Mouse (Mus musculus): ENCODE results near the gene Fam222a. TPM values are rescaled to one million over a fixed set of nuclear protein-coding genes. Genes with fewer than 3 reads are reported as not detected.

Fam222a gene
- polyA plus RNA-seq, 1 experiment from 2014 or later = 2.7 TPM

GRCm38 (mm10) chr5:114605981-114606380 is 38.2 kb downstream of the Fam222a start:
- no peak for ATAC-seq (replicated peaks; ENCODE audit: insufficient number of reproducible peaks, low FRiP score, low TSS enrichment, low read depth)
- Histone ChIP-seq H3K4me3 (ENCODE audit: low read depth, low read length) (no peak overlapping the region), H3K27ac (replicated peaks; ENCODE audit: low read depth, low read length) (no peak overlapping the region), H3K36me3 (replicated peaks; ENCODE audit: control insufficient read depth, insufficient read depth, low read depth, low read length) (no peaks in the 10 kb centered on the region), H3K9me3 (replicated peaks; ENCODE audit: control insufficient read depth, low read length) (no peaks in the 10 kb centered on the region), H3K4me1 (ENCODE audit: control insufficient read depth, insufficient read depth, low read length) (no peaks in the 10 kb centered on the region; the same call in 1 of the 2 replicates), H3K4me2 (ENCODE audit: low read depth, low read length) (no peak overlapping the region), H3K9ac (replicated peaks; ENCODE audit: low read length) (no peak overlapping the region), H3K27me3 (ENCODE audit: control insufficient read depth, insufficient read depth, low read length) (no peaks in the 10 kb centered on the region)
- 84% methylated on average over 6 of the region's 6 CpGs for WGBS
- no peak for DNase-seq (ENCODE audit: low spot score)

- H3K36me3 ChIP-seq (replicated peaks; ENCODE audit: control insufficient read depth, insufficient read depth, low read depth, low read length) = no peaks in the 10 kb centered on the region
- 87% methylated on average over 8 of the region's 8 CpGs for WGBS
- H3K4me3 ChIP-seq (ENCODE audit: low read depth, low read length) = no peak overlapping the region
- no peaks in the 10 kb centered on the region for H3K27me3 ChIP-seq (ENCODE audit: control insufficient read depth, insufficient read depth, low read length)
- no peak for DNase-seq (ENCODE audit: low spot score)
- no peaks in the 10 kb centered on the region for H3K9me3 ChIP-seq (replicated peaks; ENCODE audit: control insufficient read depth, low read length)
- H3K4me2 ChIP-seq (ENCODE audit: low read depth, low read length) = no peak overlapping the region
- no peak overlapping the region for H3K9ac ChIP-seq (replicated peaks; ENCODE audit: low read length)
- no peaks in the 10 kb centered on the region; the same call in 1 of the 2 replicates for H3K4me1 ChIP-seq (ENCODE audit: control insufficient read depth, insufficient read depth, low read length)
- no peak overlapping the region for H3K27ac ChIP-seq (replicated peaks; ENCODE audit: low read depth, low read length)
- no peak for ATAC-seq (replicated peaks; ENCODE audit: insufficient number of reproducible peaks, low FRiP score, low TSS enrichment, low read depth)
Measured at GRCm38 (mm10) chr5:114607651-114608050, 39.8 kb downstream of the Fam222a start.

- H3K27ac ChIP-seq (replicated peaks; ENCODE audit: low read depth, low read length) = no peak overlapping the region
- H3K36me3 ChIP-seq (replicated peaks; ENCODE audit: control insufficient read depth, insufficient read depth, low read depth, low read length) = no peaks in the 10 kb centered on the region
- no peaks in the 10 kb centered on the region for H3K9me3 ChIP-seq (replicated peaks; ENCODE audit: control insufficient read depth, low read length)
- no peak overlapping the region for H3K9ac ChIP-seq (replicated peaks; ENCODE audit: low read length)
- H3K4me1 ChIP-seq (ENCODE audit: control insufficient read depth, insufficient read depth, low read length) = no peaks in the 10 kb centered on the region; the same call in 1 of the 2 replicates
- H3K27me3 ChIP-seq (ENCODE audit: control insufficient read depth, insufficient read depth, low read length) = no peaks in the 10 kb centered on the region
- ATAC-seq (replicated peaks; ENCODE audit: insufficient number of reproducible peaks, low FRiP score, low TSS enrichment, low read depth) (no peak), DNase-seq (ENCODE audit: low spot score) (peak; percentile 88)
- H3K4me3 ChIP-seq (ENCODE audit: low read depth, low read length) = no peak overlapping the region
- no peak overlapping the region for H3K4me2 ChIP-seq (ENCODE audit: low read depth, low read length)
- 3% methylated on average over 12 of the region's 12 CpGs for WGBS
Measured at GRCm38 (mm10) chr5:114608516-114608915, 40.7 kb downstream of the Fam222a start.

GRCm38 (mm10) chr5:114611256-114611655 is 43.4 kb downstream of the Fam222a start:
- no peaks in the 10 kb centered on the region for H3K27me3 ChIP-seq (ENCODE audit: control insufficient read depth, insufficient read depth, low read length)
- no peak for DNase-seq (ENCODE audit: low spot score)
- no peaks in the 10 kb centered on the region for H3K36me3 ChIP-seq (replicated peaks; ENCODE audit: control insufficient read depth, insufficient read depth, low read depth, low read length)
- no peak overlapping the region for H3K4me3 ChIP-seq (ENCODE audit: low read depth, low read length)
- H3K27ac ChIP-seq (replicated peaks; ENCODE audit: low read depth, low read length) = no peak overlapping the region
- no peak overlapping the region for H3K4me2 ChIP-seq (ENCODE audit: low read depth, low read length)
- no peaks in the 10 kb centered on the region; the same call in 1 of the 2 replicates for H3K4me1 ChIP-seq (ENCODE audit: control insufficient read depth, insufficient read depth, low read length)
- WGBS = 86% methylated on average over 10 of the region's 10 CpGs
- no peak overlapping the region for H3K9ac ChIP-seq (replicated peaks; ENCODE audit: low read length)
- ATAC-seq (replicated peaks; ENCODE audit: insufficient number of reproducible peaks, low FRiP score, low TSS enrichment, low read depth) = no peak
- H3K9me3 ChIP-seq (replicated peaks; ENCODE audit: control insufficient read depth, low read length) = no peaks in the 10 kb centered on the region

- no peaks in the 10 kb centered on the region; the same call in 1 of the 2 replicates for H3K4me1 ChIP-seq (ENCODE audit: control insufficient read depth, insufficient read depth, low read length)
- DNase-seq (ENCODE audit: low spot score) (peak; percentile 74), ATAC-seq (replicated peaks; ENCODE audit: insufficient number of reproducible peaks, low FRiP score, low TSS enrichment, low read depth) (no peak)
- 68% methylated on average over 25 of the region's 25 CpGs for WGBS
- no peaks in the 10 kb centered on the region for H3K9me3 ChIP-seq (replicated peaks; ENCODE audit: control insufficient read depth, low read length)
- no peak overlapping the region for H3K4me2 ChIP-seq (ENCODE audit: low read depth, low read length)
- no peak overlapping the region for H3K27ac ChIP-seq (replicated peaks; ENCODE audit: low read depth, low read length)
- H3K9ac ChIP-seq (replicated peaks; ENCODE audit: low read length) = no peak overlapping the region
- no peaks in the 10 kb centered on the region for H3K27me3 ChIP-seq (ENCODE audit: control insufficient read depth, insufficient read depth, low read length)
- H3K4me3 ChIP-seq (ENCODE audit: low read depth, low read length) = no peak overlapping the region
- H3K36me3 ChIP-seq (replicated peaks; ENCODE audit: control insufficient read depth, insufficient read depth, low read depth, low read length) = no peaks in the 10 kb centered on the region
Measured at GRCm38 (mm10) chr5:114611968-114612608, 44.3 kb downstream of the Fam222a start.

GRCm38 (mm10) chr5:114614863-114615262 is 47.0 kb downstream of the Fam222a start:
- Histone ChIP-seq H3K9ac (replicated peaks; ENCODE audit: low read length) (no peak overlapping the region), H3K4me2 (ENCODE audit: low read depth, low read length) (no peak overlapping the region), H3K27ac (replicated peaks; ENCODE audit: low read depth, low read length) (no peak overlapping the region), H3K9me3 (replicated peaks; ENCODE audit: control insufficient read depth, low read length) (no peaks in the 10 kb centered on the region), H3K27me3 (ENCODE audit: control insufficient read depth, insufficient read depth, low read length) (no peaks in the 10 kb centered on the region), H3K36me3 (replicated peaks; ENCODE audit: control insufficient read depth, insufficient read depth, low read depth, low read length) (no peaks in the 10 kb centered on the region), H3K4me1 (ENCODE audit: control insufficient read depth, insufficient read depth, low read length) (no peaks in the 10 kb centered on the region), H3K4me3 (ENCODE audit: low read depth, low read length) (no peak overlapping the region)
- 66% methylated on average over 7 of the region's 7 CpGs for WGBS
- no peak for DNase-seq (ENCODE audit: low spot score)
- no peak for ATAC-seq (replicated peaks; ENCODE audit: insufficient number of reproducible peaks, low FRiP score, low TSS enrichment, low read depth)

GRCm38 (mm10) chr5:114616336-114617061 is 48.7 kb downstream of the Fam222a start:
- H3K4me3 ChIP-seq (ENCODE audit: low read depth, low read length) = no peak overlapping the region
- whole genome bisulfite sequencing = 84% methylated on average over 11 of the region's 11 CpGs
- H3K4me1 ChIP-seq (ENCODE audit: control insufficient read depth, insufficient read depth, low read length) = no peaks in the 10 kb centered on the region
- no peak overlapping the region for H3K4me2 ChIP-seq (ENCODE audit: low read depth, low read length)
- no peaks in the 10 kb centered on the region for H3K27me3 ChIP-seq (ENCODE audit: control insufficient read depth, insufficient read depth, low read length)
- no peaks in the 10 kb centered on the region for H3K9me3 ChIP-seq (replicated peaks; ENCODE audit: control insufficient read depth, low read length)
- H3K27ac ChIP-seq (replicated peaks; ENCODE audit: low read depth, low read length) = no peak overlapping the region
- ATAC-seq (replicated peaks; ENCODE audit: insufficient number of reproducible peaks, low FRiP score, low TSS enrichment, low read depth) (no peak), DNase-seq (ENCODE audit: low spot score) (no peak)
- H3K36me3 ChIP-seq (replicated peaks; ENCODE audit: control insufficient read depth, insufficient read depth, low read depth, low read length) = no peaks in the 10 kb centered on the region
- H3K9ac ChIP-seq (replicated peaks; ENCODE audit: low read length) = no peak overlapping the region

- H3K4me2 ChIP-seq (ENCODE audit: low read depth, low read length) = no peak overlapping the region
- H3K4me3 ChIP-seq (ENCODE audit: low read depth, low read length) = no peak overlapping the region
- DNase-seq (ENCODE audit: low spot score) (no peak), ATAC-seq (replicated peaks; ENCODE audit: insufficient number of reproducible peaks, low FRiP score, low TSS enrichment, low read depth) (no peak)
- H3K36me3 ChIP-seq (replicated peaks; ENCODE audit: control insufficient read depth, insufficient read depth, low read depth, low read length) = no peaks in the 10 kb centered on the region
- H3K9ac ChIP-seq (replicated peaks; ENCODE audit: low read length) = no peak overlapping the region
- no peak overlapping the region for H3K27ac ChIP-seq (replicated peaks; ENCODE audit: low read depth, low read length)
- WGBS = 80% methylated on average over 12 of the region's 12 CpGs
- H3K27me3 ChIP-seq (ENCODE audit: control insufficient read depth, insufficient read depth, low read length) = no peaks in the 10 kb centered on the region
- H3K4me1 ChIP-seq (ENCODE audit: control insufficient read depth, insufficient read depth, low read length) = no peaks in the 10 kb centered on the region
- no peaks in the 10 kb centered on the region for H3K9me3 ChIP-seq (replicated peaks; ENCODE audit: control insufficient read depth, low read length)
Measured at GRCm38 (mm10) chr5:114617809-114618208, 50.0 kb downstream of the Fam222a start.
